Mouse (Mus musculus) cortical plate, adult 2 months (tissue): ENCODE measurements around the gene Gabrg1.

ENCODE experiments used
- CTCF ChIP-seq: fragments of 200-500 bp; IDR thresholded peaks from 2 replicates; pipeline ENCODE4 v1.5.1; 2011; ENCODE audit warnings: mild to moderate bottlenecking, control low read depth, low read length; ENCODE audit not compliant: insufficient read depth; ENCODE audit errors: extremely low read depth
- POLR2A ChIP-seq: fragments of 200-500 bp; IDR thresholded peaks from 2 replicates; pipeline ENCODE4 v1.6.1; 2011; ENCODE audit warnings: mild to moderate bottlenecking, low read length, control low read depth; ENCODE audit not compliant: insufficient read depth; ENCODE audit errors: extremely low read depth

DNA sequence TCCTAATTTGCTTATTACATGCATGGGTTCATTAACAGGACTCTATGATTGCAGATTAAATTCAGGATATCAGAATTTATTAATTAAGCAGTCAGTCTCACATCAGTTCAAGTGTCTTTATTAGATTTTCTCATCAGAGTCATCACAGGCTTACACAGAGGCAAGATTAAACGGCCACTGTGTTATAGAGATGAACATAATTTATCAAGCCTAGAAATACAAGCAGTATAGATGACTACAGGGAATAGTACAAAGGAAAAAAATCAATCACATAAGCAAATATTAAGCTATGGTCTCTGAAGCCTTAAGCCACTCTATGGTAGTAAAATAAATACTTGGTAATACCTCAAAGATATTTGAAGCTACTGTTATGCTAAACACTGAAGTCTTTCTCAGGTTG, 27.7 kb upstream of the Gabrg1 start:
- TF ChIP-seq POLR2A = no peak
- TF ChIP-seq CTCF = no peak
